Mouse (Mus musculus): ENCODE measurements around the gene Dctn1. TPM values are rescaled to one million over a fixed set of nuclear protein-coding genes. Genes with fewer than 3 reads are reported as not detected.

Dctn1 gene
- total RNA-seq, 2 experiments from 2014 or later: 42.4 to 68.1 TPM

DNA sequence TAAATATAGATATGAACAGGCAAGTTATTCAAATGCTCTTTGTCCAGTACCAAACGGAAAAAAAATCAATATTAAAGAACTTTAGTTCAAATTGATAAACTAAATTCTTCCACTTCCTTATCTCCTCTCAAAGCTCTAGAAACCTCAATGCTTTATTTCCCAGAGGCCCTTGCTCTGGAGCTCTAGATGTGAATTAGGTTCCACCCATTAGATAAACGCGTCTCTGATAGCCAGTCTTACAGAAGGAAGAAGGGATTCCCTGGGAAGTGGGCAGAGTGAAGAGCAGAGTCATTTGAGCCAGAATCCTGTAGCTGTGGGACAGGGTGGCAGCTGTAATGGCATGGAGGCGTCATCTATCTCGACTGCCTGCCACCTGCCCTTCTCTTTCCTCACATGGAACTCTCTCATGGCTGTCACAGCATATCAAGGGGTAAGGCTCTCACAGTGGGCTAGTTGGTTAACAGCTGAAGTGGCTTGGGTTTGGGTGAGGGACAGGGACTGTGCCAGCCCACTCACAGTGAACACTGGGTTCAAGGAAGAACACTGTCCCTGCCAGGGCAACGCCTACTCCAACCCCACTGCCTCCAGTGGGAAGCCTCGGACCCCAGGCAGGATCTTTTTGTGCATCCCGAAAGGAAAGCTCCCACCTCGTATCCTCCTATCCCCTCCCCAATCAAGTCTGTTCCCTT is 41.8 kb downstream of the Dctn1 start:
- peak; percentile 24; the same call in 1 of the 2 replicates for ATAC-seq (replicated peaks; ENCODE audit: low FRiP score, low TSS enrichment, poor library complexity, severe bottlenecking)

DNA sequence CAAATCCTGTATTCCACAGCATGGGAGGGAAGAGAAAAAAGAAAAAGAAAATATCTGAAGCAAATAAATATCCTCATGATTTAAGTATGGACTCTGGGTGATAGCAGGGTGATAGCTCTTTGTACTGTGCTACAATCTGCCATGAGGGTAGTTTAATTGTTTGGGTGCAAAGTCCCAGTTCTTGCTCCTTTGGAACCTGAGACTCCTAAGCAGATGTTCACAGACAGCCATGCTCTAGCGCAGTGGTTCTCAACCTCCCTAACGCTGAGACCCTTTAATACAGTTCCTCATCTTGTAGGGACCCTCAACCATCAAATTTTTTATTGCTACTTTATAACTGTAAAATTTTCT is 42.3 kb downstream of the Dctn1 start:
- no peak for ATAC-seq (replicated peaks; ENCODE audit: low FRiP score, low TSS enrichment, poor library complexity, severe bottlenecking)

DNA sequence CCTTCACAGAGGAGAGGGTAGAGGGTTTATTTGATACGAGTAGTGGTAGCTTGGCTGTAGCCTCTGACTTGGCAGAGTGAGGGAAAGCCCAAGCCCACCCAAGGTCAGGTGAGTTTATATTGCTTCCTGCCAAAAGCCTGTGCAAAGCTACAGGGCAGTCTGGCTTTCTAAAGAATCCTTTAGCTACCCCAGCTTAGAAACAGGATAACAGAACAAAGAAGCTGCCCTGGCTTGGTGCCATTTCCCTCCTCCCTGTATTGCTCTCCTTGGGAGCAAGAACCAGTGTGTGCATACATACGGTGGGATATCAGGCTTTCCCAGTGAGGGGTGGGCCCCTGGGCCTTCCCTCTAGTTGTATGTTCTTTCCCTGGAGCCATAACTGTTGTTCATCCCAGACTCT is 44.8 kb downstream of the Dctn1 start:
- no peak for ATAC-seq (replicated peaks; ENCODE audit: low FRiP score, low TSS enrichment, poor library complexity, severe bottlenecking)

DNA sequence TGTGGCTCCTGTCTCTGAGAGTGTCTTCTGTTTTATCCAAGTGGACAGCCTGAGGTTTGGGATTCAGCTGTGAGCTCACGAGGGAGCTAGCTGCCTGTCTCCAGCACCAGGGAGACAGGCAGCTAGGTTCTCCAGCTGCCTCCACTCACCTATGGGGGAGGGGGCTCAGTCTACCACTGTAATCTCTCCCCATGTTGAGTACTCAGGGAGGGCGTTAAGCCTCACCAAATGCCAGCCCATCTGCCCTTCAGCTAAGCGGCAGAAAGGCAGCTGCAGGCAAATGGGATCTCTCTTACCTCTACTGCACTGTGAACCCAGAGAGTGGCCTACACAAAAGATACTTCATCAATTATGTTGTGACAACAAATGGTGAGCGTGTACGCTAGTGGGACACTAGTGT is 45.8 kb downstream of the Dctn1 start:
- ATAC-seq (replicated peaks; ENCODE audit: low FRiP score, low TSS enrichment, poor library complexity, severe bottlenecking): no peak

DNA sequence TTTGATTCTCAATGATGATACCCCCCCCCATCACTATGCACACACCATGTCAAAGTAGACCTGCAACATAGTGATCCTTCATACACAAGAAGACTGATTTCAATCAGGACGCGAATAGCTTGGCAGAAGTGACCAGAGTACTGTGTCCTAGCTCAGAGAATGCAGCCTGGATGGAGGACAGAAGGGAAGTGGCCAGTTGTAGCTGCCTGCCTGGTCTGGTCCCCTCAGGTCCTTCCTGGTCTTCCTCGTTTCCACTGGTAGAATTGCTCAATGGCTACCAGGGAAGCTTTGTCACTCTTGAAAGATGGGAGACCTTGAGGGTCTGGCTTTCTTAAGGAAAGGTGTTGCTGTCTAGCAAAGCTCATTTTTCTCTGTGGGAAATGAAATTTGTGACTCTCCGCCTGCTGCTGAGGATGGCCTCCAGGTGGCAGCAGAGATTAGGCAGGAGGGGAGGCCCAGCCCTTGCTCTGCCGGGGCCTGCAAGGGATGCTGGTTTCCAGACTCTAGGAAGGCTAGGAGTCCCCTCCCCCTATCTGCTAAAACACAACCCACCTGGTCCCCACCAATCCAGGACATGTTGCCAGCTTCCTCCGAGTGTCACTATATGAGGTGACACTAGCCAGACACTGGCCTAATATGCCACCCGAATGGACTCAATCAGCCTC is 49.4 kb downstream of the Dctn1 start:
- ATAC-seq (replicated peaks; ENCODE audit: low FRiP score, low TSS enrichment, poor library complexity, severe bottlenecking): peak; percentile 79

DNA sequence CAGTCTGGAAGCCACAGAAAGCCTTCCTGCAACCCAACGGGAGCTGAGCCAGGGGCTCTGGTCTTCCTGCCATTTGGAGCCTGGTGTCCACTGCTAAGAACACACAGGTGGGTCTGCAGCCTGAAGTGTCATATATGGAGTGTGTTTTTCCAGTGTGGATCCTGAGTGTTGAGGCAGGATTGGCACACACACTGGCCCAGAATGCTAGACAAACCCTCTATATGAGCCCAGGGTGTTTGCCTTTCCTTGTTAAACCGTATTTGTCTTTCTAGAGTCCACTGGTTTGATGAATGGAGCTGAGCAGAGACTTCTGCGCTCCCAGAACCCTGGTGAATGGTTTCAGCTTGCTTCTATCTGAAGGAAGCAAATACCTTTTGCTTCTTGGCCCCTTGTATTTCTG is 54.1 kb downstream of the Dctn1 start, which contains the start of gene Slc4a5:
Gene Slc4a5 (plus strand): TSS at position 15 of the 400 bp plus-strand sequence.
- ATAC-seq (replicated peaks; ENCODE audit: low FRiP score, low TSS enrichment, poor library complexity, severe bottlenecking): no peak

DNA sequence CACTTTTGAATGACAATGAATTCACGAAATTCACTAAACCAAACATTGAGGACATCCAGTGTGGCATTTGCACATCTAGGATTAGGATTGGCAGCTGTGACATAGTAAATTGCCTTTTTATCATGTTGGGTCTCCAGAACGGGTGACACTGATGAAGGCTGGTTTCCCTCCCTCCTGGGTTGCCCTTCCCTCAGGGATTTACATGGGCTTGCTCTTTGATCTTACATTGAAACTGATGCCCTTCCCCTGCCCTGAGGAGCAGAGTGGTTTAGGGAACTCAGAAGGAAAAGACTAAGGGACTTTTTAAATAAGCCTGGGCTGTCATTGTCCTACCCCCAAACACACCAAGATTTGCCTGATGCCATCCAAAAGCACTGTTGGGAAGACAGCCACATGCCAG is 65.8 kb downstream of the Dctn1 start:
- ATAC-seq (replicated peaks; ENCODE audit: low FRiP score, low TSS enrichment, poor library complexity, severe bottlenecking): no peak

DNA sequence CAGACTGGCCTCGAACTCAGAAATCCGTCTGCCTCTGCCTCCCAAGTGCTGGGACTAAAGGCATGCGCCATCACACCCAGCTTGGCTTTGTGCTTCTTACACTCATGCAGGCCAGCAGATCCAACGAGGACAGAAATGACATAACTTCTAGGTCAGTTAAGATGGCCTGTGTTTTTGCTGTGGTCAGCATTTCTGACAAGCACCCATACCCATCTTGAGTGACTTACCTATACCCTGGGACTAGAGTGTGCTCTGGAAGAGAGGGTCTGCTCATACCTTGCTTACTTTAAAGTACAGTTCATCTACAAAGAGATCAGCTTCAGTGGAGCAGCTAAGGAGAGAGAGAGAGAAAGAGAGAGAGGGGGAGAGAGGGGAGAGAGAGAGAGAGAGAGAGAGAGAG is 67.6 kb downstream of the Dctn1 start:
- no peak for ATAC-seq (replicated peaks; ENCODE audit: low FRiP score, low TSS enrichment, poor library complexity, severe bottlenecking)

DNA sequence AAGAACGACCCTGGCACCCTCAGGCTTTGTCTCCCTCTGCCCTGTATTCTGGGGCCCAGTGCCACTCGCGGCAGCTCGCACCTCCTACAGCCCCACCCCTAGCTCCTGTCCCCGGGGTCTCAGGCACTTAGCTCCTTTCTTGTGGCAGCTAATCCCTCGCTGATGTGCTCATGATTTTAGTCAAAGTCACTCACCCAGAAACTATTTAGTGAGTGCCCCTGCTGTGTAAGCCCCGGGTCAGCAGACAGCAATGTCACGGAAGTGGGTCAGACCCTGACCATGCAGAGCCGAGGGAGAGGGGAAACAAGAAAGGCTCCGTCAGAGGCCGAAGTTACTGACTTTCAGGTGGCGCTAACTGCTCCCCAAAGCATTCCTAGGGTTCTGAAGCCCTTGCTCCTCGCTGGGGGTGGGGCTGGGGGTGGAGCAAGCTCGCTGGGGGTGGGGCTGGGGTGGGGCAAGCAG is 68.6 kb downstream of the Dctn1 start:
- no peak for ATAC-seq (replicated peaks; ENCODE audit: low FRiP score, low TSS enrichment, poor library complexity, severe bottlenecking)

DNA sequence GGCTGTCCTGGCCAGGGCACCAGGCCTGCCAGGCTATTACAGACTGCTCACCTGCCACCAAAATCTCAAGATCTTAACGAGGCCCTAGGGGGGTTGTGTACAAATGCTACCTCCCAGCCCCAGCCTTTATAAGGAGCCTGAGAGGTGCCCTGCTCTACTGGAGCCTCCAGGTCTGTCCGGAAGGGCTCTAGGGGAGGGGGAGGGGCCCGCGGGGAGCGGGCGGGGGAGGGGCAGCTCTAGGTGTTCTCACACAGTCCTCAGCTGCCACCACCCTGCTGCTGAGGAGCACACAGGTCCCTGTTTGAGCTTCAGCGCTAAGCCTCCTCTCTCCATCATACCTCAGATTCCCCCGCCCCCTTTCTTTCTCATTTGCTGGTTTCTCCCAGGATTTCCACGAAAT is 71.4 kb downstream of the Dctn1 start:
- ATAC-seq (replicated peaks; ENCODE audit: low FRiP score, low TSS enrichment, poor library complexity, severe bottlenecking): no peak

DNA sequence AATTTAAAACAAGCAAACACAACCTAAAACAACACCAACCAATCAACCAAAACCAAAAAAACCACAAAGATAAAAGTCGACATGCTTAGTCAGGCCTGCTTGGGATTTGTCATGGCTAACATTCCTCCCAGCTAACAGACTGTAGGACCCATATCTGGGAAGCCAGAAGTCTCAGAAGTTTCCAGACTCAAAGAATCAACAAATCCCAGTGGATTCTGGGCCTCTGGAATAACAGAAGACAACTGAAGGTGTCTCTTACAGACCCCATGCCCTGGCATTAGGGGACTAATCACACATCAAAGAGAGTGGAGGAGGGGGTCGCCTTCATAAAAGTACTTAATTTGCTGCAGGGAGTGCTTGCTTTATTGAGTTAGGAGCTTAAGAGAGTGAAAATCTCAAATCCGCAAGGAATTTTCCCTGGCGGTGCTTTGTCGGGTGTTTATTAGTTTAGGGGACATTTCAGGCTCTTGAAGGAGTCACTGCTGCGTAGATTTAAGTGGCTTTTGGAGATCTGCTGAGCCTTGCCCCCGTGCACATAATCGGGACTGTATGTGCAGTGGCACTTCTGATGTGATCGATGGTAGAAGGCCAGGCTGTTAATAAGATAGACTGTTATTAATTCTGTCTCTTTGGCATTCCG is 78.8 kb downstream of the Dctn1 start:
- no peak for ATAC-seq (replicated peaks; ENCODE audit: low FRiP score, low TSS enrichment, poor library complexity, severe bottlenecking)

DNA sequence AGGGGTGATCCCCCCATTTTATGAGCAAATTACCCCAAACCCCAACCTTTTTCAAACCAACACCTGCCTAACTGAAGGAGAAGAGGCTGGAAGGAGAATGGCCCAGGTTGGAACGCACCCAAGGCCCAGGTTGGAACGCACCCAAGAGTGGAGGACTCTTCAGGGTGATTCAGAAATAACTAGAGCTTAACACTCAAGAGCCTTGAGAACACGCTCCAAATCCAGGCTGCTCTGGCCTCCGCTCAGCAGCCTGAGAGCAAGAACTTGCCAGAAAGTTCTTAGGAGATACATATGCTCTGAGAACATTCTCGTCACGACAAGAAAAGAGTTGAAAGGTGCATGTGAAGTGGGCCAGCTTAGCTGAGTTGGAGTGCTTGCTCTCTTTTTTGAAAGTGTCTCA is 79.4 kb downstream of the Dctn1 start:
- no peak for ATAC-seq (replicated peaks; ENCODE audit: low FRiP score, low TSS enrichment, poor library complexity, severe bottlenecking)

DNA sequence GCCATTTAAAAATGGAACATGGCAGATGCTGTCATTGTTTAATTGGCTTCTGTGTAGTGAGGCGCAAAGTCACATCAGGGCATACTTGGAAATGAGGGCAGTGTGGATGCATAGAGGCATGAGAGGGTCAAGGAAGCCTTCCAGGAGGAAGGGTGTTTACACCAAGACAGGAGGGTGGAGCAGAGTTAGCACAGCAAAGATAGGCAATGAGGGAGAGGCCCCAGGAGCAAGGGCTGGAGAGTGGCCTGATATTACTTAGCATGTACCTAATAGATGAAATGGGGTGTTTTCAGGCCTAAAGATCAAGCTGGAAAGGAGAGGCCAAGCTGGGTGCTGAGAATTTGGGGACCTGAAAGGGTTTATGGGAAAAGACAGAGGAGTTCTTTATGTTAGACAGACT is 80.3 kb downstream of the Dctn1 start:
- no peak for ATAC-seq (replicated peaks; ENCODE audit: low FRiP score, low TSS enrichment, poor library complexity, severe bottlenecking)

DNA sequence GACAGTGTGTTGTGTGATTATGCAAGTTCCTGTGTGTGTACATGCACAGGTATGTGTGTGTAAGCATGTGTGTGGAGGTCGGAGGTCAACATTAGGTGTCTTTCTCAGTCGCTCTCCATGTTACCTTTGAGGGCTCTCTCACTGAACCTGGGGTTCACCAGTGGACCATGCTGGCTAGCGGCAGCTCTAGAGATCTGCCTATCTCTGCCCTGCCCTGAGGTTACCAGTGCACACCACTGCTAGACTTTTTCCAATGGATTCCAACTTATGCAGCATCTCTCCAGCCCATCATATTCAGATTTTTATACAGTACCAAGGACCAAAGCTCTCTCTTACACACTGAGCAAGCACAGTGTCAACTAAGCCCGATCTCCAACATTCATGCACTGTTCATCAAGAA is 81.0 kb downstream of the Dctn1 start:
- ATAC-seq (replicated peaks; ENCODE audit: low FRiP score, low TSS enrichment, poor library complexity, severe bottlenecking): no peak

DNA sequence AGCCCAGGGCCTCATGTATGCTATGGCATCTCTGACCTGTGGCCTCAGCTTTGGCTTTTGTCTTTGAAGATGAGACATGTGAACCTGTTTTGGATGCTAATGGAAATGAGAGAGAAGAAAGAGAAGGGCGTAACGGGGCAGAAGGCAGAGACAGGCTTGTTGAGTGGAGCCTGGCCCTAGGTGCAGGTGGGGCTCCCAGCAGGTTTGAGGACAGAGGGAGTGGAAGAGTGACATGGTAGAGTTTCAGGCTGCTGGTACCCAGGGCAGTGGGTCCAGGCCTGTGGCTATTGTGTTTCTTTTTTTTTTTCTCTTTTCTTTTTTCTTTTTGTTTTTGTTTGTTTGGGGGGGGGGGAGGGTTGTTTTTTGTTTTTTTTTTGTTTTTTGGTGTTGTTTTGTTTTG is 81.4 kb downstream of the Dctn1 start:
- no peak for ATAC-seq (replicated peaks; ENCODE audit: low FRiP score, low TSS enrichment, poor library complexity, severe bottlenecking)

Other genes starting within 250 kb of the Dctn1 start
- not detected in 2 replicates for gene Sema4f, start 226.2 kb upstream of the Dctn1 start, total RNA-seq (2014; fragmentation: Nextera tagmentation)
- not detected in 2 replicates for gene Sema4f, start 226.2 kb upstream of the Dctn1 start, total RNA-seq (2017)
- gene M1ap, start 219.0 kb upstream of the Dctn1 start, total RNA-seq (2014; fragmentation: Nextera tagmentation): 11.4 and 16.2 TPM in 2 replicates
- 7.5 and 10.2 TPM in 2 replicates for gene M1ap, start 219.0 kb upstream of the Dctn1 start, total RNA-seq (2017)
- gene Dok1, start 132.4 kb upstream of the Dctn1 start, total RNA-seq (2014; fragmentation: Nextera tagmentation): 15.0 and 25.0 TPM in 2 replicates
- 24.2 and 46.1 TPM in 2 replicates for gene Dok1, start 132.4 kb upstream of the Dctn1 start, total RNA-seq (2017)
- gene Loxl3, start 131.7 kb upstream of the Dctn1 start, total RNA-seq (2014; fragmentation: Nextera tagmentation): 0.67 and 8.2 TPM in 2 replicates
- gene Loxl3, start 131.7 kb upstream of the Dctn1 start, total RNA-seq (2017): 0.61 and 0.88 TPM in 2 replicates
- gene Aup1, start 111.4 kb upstream of the Dctn1 start, total RNA-seq (2014; fragmentation: Nextera tagmentation): 246 and 368 TPM in 2 replicates
- 115 and 128 TPM in 2 replicates for gene Aup1, start 111.4 kb upstream of the Dctn1 start, total RNA-seq (2017)
- gene Htra2, start 110.6 kb upstream of the Dctn1 start, total RNA-seq (2014; fragmentation: Nextera tagmentation): 225 and 296 TPM in 2 replicates
- 97.5 and 128 TPM in 2 replicates for gene Htra2, start 110.6 kb upstream of the Dctn1 start, total RNA-seq (2017)
- 6.0 and 7.9 TPM in 2 replicates for gene Dqx1, start 108.1 kb upstream of the Dctn1 start, total RNA-seq (2014; fragmentation: Nextera tagmentation)
- 0.56 and 1.0 TPM in 2 replicates for gene Dqx1, start 108.1 kb upstream of the Dctn1 start, total RNA-seq (2017)
- gene Tlx2, start 95.6 kb upstream of the Dctn1 start, total RNA-seq (2014; fragmentation: Nextera tagmentation): not detected in 2 replicates
- not detected in 2 replicates for gene Tlx2, start 95.6 kb upstream of the Dctn1 start, total RNA-seq (2017)
- gene Pcgf1, start 88.1 kb upstream of the Dctn1 start, total RNA-seq (2014; fragmentation: Nextera tagmentation): 25.1 and 27.3 TPM in 2 replicates
- gene Pcgf1, start 88.1 kb upstream of the Dctn1 start, total RNA-seq (2017): 7.2 and 12.7 TPM in 2 replicates
- gene Lbx2, start 79.6 kb upstream of the Dctn1 start, total RNA-seq (2014; fragmentation: Nextera tagmentation): not detected in 2 replicates
- gene Lbx2, start 79.6 kb upstream of the Dctn1 start, total RNA-seq (2017): not detected in 2 replicates
- gene Ccdc142, start 64.3 kb upstream of the Dctn1 start, total RNA-seq (2014; fragmentation: Nextera tagmentation): 11.3 and 11.7 TPM in 2 replicates
- gene Ccdc142, start 64.3 kb upstream of the Dctn1 start, total RNA-seq (2017): 0.38 and 13.3 TPM in 2 replicates
- gene Gm42688, start 64.3 kb upstream of the Dctn1 start, total RNA-seq (2014; fragmentation: Nextera tagmentation): 7.7 and 8.3 TPM in 2 replicates
- gene Gm42688, start 64.3 kb upstream of the Dctn1 start, total RNA-seq (2017): 3.0 and 5.4 TPM in 2 replicates
- gene Mrpl53, start 56.9 kb upstream of the Dctn1 start, total RNA-seq (2014; fragmentation: Nextera tagmentation): 50.1 and 97.7 TPM in 2 replicates
- 37.2 and 37.5 TPM in 2 replicates for gene Mrpl53, start 56.9 kb upstream of the Dctn1 start, total RNA-seq (2017)
- 76.2 and 97.3 TPM in 2 replicates for gene Mogs, start 50.4 kb upstream of the Dctn1 start, total RNA-seq (2014; fragmentation: Nextera tagmentation)
- gene Mogs, start 50.4 kb upstream of the Dctn1 start, total RNA-seq (2017): 88.3 and 127 TPM in 2 replicates
- gene Wbp1, start 44.4 kb upstream of the Dctn1 start, total RNA-seq (2014; fragmentation: Nextera tagmentation): 29.1 and 56.6 TPM in 2 replicates
- gene Wbp1, start 44.4 kb upstream of the Dctn1 start, total RNA-seq (2017): 61.5 and 75.1 TPM in 2 replicates
- 11.2 and 20.1 TPM in 2 replicates for gene Ino80b, start 40.5 kb upstream of the Dctn1 start, total RNA-seq (2014; fragmentation: Nextera tagmentation)
- 28.8 and 32.8 TPM in 2 replicates for gene Ino80b, start 40.5 kb upstream of the Dctn1 start, total RNA-seq (2017)
- 0.49 TPM in 1 of 2 replicates, not detected in the other for gene Rtkn, start 30.5 kb upstream of the Dctn1 start, total RNA-seq (2014; fragmentation: Nextera tagmentation)
- 0.42 TPM in 1 of 2 replicates, not detected in the other for gene Rtkn, start 30.5 kb upstream of the Dctn1 start, total RNA-seq (2017)
- 4.5 TPM in 1 of 2 replicates, not detected in the other for gene Wdr54, start 9.5 kb upstream of the Dctn1 start, total RNA-seq (2014; fragmentation: Nextera tagmentation)
- gene Wdr54, start 9.5 kb upstream of the Dctn1 start, total RNA-seq (2017): not detected in 2 replicates
- 0.52 TPM in 1 of 2 replicates, not detected in the other for gene 1700003E16Rik, start 9.5 kb upstream of the Dctn1 start, total RNA-seq (2014; fragmentation: Nextera tagmentation)
- gene 1700003E16Rik, start 9.5 kb upstream of the Dctn1 start, total RNA-seq (2017): not detected in 2 replicates
- gene Slc4a5, start 53.9 kb downstream of the Dctn1 start, total RNA-seq (2014; fragmentation: Nextera tagmentation): not detected in 2 replicates
- 0.91 TPM in 1 of 2 replicates, not detected in the other for gene Slc4a5, start 53.9 kb downstream of the Dctn1 start, total RNA-seq (2017)
- 20.4 and 44.9 TPM in 2 replicates for gene Mthfd2, start 160.0 kb downstream of the Dctn1 start, total RNA-seq (2014; fragmentation: Nextera tagmentation)
- gene Mthfd2, start 160.0 kb downstream of the Dctn1 start, total RNA-seq (2017): 26.9 and 30.5 TPM in 2 replicates
- gene Mob1a, start 160.1 kb downstream of the Dctn1 start, total RNA-seq (2014; fragmentation: Nextera tagmentation): 58.8 and 60.6 TPM in 2 replicates
- gene Mob1a, start 160.1 kb downstream of the Dctn1 start, total RNA-seq (2017): 117 and 119 TPM in 2 replicates
- gene Bola3, start 183.2 kb downstream of the Dctn1 start, total RNA-seq (2014; fragmentation: Nextera tagmentation): 127 and 162 TPM in 2 replicates
- gene Bola3, start 183.2 kb downstream of the Dctn1 start, total RNA-seq (2017): 90.1 and 125 TPM in 2 replicates

All from megakaryocyte-erythroid progenitor cell, adult 5-6 weeks (primary cell).